Mouse (Mus musculus) spleen, adult 18-20 months (tissue): ENCODE measurements around the gene Tmem274.

Experiments
- DNase-seq, 2 experiments: peaks; one replicate each; pipeline ENCODE4 v3.0.0; 2022; ENCODE audit warnings: mixed read lengths in 2 of 2

Gene Tmem274

GRCm38 (mm10) chr4:149484566-149484965 is 7.4 kb downstream of the Tmem274 start:
- no peak for DNase-seq

GRCm38 (mm10) chr4:149485053-149485824 is 8.1 kb downstream of the Tmem274 start, which contains the start of the genes Nmnat1 and Lzic:
Nmnat1 (minus strand) TSS chr4:149485202.
Lzic (plus strand) TSS chr4:149485229.
- peak; percentile 75 to 85 for DNase-seq

GRCm38 (mm10) chr4:149485825-149486206 is 8.6 kb downstream of the Tmem274 start:
- peak in 1 of 2 experiments; percentile 14 for DNase-seq

GRCm38 (mm10) chr4:149487729-149488128 is 10.6 kb downstream of the Tmem274 start:
- no peak for DNase-seq

- DNase-seq, result no peak
These were observed 12.4 kb downstream of the Tmem274 start for GRCm38 (mm10) chr4:149489415-149490240.

- DNase-seq, result no peak
These were observed 14.0 kb downstream of the Tmem274 start for GRCm38 (mm10) chr4:149491151-149491550.

- no peak for DNase-seq
These were observed 19.4 kb downstream of the Tmem274 start for GRCm38 (mm10) chr4:149496612-149497011.

GRCm38 (mm10) chr4:149498901-149499300 is 21.7 kb downstream of the Tmem274 start:
- no peak for DNase-seq

- no peak for DNase-seq
These were observed 22.6 kb downstream of the Tmem274 start for GRCm38 (mm10) chr4:149499790-149500189.

GRCm38 (mm10) chr4:149504363-149504762 is 27.2 kb downstream of the Tmem274 start:
- no peak for DNase-seq

- DNase-seq, result no peak
These were observed 27.7 kb downstream of the Tmem274 start for GRCm38 (mm10) chr4:149504858-149505257.

- no peak for DNase-seq
These were observed 28.2 kb downstream of the Tmem274 start for GRCm38 (mm10) chr4:149505261-149505967.

GRCm38 (mm10) chr4:149506904-149507303 is 29.7 kb downstream of the Tmem274 start:
- no peak for DNase-seq

GRCm38 (mm10) chr4:149511221-149511646 is 34.1 kb downstream of the Tmem274 start:
- DNase-seq, result no peak

- DNase-seq, result no peak
These were observed 34.9 kb downstream of the Tmem274 start for GRCm38 (mm10) chr4:149512072-149512471.

- DNase-seq, result no peak
These were observed 38.5 kb downstream of the Tmem274 start for GRCm38 (mm10) chr4:149515706-149516105.

GRCm38 (mm10) chr4:149517868-149518340 is 40.7 kb downstream of the Tmem274 start, which contains the start of gene Ctnnbip1:
Ctnnbip1 (plus strand) TSS chr4:149518236.
- peak; percentile 94 to 96 for DNase-seq

- no peak for DNase-seq
These were observed 41.4 kb downstream of the Tmem274 start for GRCm38 (mm10) chr4:149518351-149519220.

- no peak for DNase-seq
These were observed 44.1 kb downstream of the Tmem274 start for GRCm38 (mm10) chr4:149521258-149521657.

GRCm38 (mm10) chr4:149523961-149524360 is 46.8 kb downstream of the Tmem274 start:
- DNase-seq, result no peak

- no peak for DNase-seq
These were observed 48.0 kb downstream of the Tmem274 start for GRCm38 (mm10) chr4:149525170-149525569.

GRCm38 (mm10) chr4:149525811-149526210 is 48.6 kb downstream of the Tmem274 start:
- DNase-seq, result no peak
